ENCODE assay signal across 19 mouse cellular contexts in the genomic region with DNA sequence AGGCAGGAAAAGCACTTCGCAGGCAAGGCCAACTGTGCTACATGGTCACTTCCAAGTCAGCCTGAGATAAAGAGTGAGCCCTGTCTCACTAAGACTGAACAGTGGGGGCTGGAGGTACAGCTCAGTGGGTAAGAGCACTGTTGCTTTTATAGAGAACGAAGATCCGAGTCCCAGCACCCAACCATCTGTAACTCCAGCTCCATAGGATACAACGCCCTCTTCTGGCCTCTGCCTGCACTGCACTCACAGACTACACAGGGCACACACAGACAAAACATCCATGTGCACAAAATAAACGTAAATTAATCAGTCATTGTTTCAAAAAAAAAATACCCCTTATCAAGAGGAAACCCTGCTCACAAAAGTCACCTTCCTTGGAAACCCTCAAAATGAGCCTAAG. TPM values are rescaled to one million over a fixed set of nuclear protein-coding genes. Genes with fewer than 3 reads are reported as not detected.
A peak's percentile ranks its signal among the peaks of the same experiment; 100 is the strongest.
DNase-seq lines count a peak whose midpoint lies in the region; ATAC-seq and TF ChIP-seq lines count a peak whose summit lies in the region.
"Had no signal": no experiment of that assay in that cellular context is flagged by ENCODE, and none has a peak within 500 bp of the region (broad histone marks: within the 10 kb centered on the region; RNA-seq: fewer than 3 reads in every experiment).

No protein-coding gene starts in this region.

- no peak overlapping the region for H3K4me3 ChIP-seq in intestine, postnatal 0 days (ENCODE audit: low read depth, low read length)
- no peak overlapping the region for H3K4me3 ChIP-seq in intestine, embryonic 15.5 days (replicated peaks)
- no peak overlapping the region for H3K4me3 ChIP-seq in testis, adult 2 months (ENCODE audit: control insufficient read depth, low read depth, low read length)
- no peak overlapping the region for H3K4me3 ChIP-seq in bone marrow macrophage, adult 2 months (ENCODE audit: insufficient read depth, low read length)
- H3K4me3 ChIP-seq: embryonic facial prominence, embryonic 10.5 days; forebrain, embryonic 12.5 days; heart, embryonic 12.5 days; lung, embryonic 15.5 days; neural tube, embryonic 12.5 days had no signal

- no peak overlapping the region for H3K27ac ChIP-seq in intestine, postnatal 0 days (ENCODE audit: low read depth, low read length)
- no peak overlapping the region for H3K27ac ChIP-seq in intestine, embryonic 15.5 days
- H3K27ac ChIP-seq in testis, adult 2 months (ENCODE audit: control insufficient read depth, insufficient read depth, low read depth, low read length), result no peak overlapping the region
- no peak overlapping the region for H3K27ac ChIP-seq in bone marrow macrophage, adult 2 months (ENCODE audit: insufficient read depth, low read depth, low read length)
- H3K27ac ChIP-seq: embryonic facial prominence, embryonic 10.5 days; forebrain, embryonic 12.5 days; hindbrain, embryonic 14.5 days; lung, embryonic 15.5 days; neural tube, embryonic 12.5 days had no signal

- H3K36me3 ChIP-seq in intestine, postnatal 0 days (ENCODE audit: control insufficient read depth, insufficient read depth), result peaks cover 76% of the 10 kb centered on the region
- peaks cover 24% of the 10 kb centered on the region for H3K36me3 ChIP-seq in intestine, embryonic 15.5 days
- no peaks in the 10 kb centered on the region for H3K36me3 ChIP-seq in testis, adult 2 months (ENCODE audit: control insufficient read depth, insufficient read depth, low read length)

- TF ChIP-seq CTCF in intestine, postnatal 0 days (IDR thresholded peaks at IDR 0.05; ENCODE audit: low read depth), result 0 out of 2 replicates have a peak, but pooled peaks have one; percentile 8
- peak; percentile 25; the same call in 1 of the 2 replicates for TF ChIP-seq CTCF in testis, adult 2 months (IDR thresholded peaks at IDR 0.05; ENCODE audit: control insufficient read depth, insufficient read depth, insufficient replicate concordance, low read depth, low read length)
- TF ChIP-seq CTCF in bone marrow macrophage, adult 2 months (IDR thresholded peaks at IDR 0.05; ENCODE audit: low read depth, low read length), result 0 out of 2 replicates have a peak, but pooled peaks have one; percentile 35

- H3K9me3 ChIP-seq in intestine, postnatal 0 days (ENCODE audit: control insufficient read depth), result no peaks in the 10 kb centered on the region
- no peaks in the 10 kb centered on the region for H3K9me3 ChIP-seq in intestine, embryonic 15.5 days
- H3K9me3 ChIP-seq: embryonic facial prominence, embryonic 10.5 days; forebrain, embryonic 12.5 days; lung, embryonic 15.5 days; neural tube, embryonic 12.5 days had no signal

- H3K9ac ChIP-seq in intestine, postnatal 0 days (ENCODE audit: low read depth, low read length), result no peak overlapping the region
- no peak overlapping the region for H3K9ac ChIP-seq in intestine, embryonic 15.5 days
- H3K9ac ChIP-seq: forebrain, embryonic 12.5 days; heart, embryonic 12.5 days; hindbrain, embryonic 14.5 days; lung, embryonic 15.5 days; neural tube, embryonic 12.5 days had no signal

- no peak for ATAC-seq in intestine, postnatal 0 days
- ATAC-seq in intestine, embryonic 15.5 days, result no peak
- ATAC-seq: intestine, embryonic 16.5 days had no signal

- no peak for TF ChIP-seq POLR2A in testis, adult 2 months (IDR thresholded peaks at IDR 0.05; ENCODE audit: control insufficient read depth, low read depth, low read length)
- no peak for TF ChIP-seq POLR2A in bone marrow macrophage, adult 2 months (IDR thresholded peaks at IDR 0.05; ENCODE audit: borderline replicate concordance, low read depth, low read length)

- H3K27me3 ChIP-seq in intestine, postnatal 0 days (replicated peaks; ENCODE audit: control insufficient read depth, insufficient read depth, low read length), result no peaks in the 10 kb centered on the region
- H3K27me3 ChIP-seq in intestine, embryonic 15.5 days (replicated peaks), result no peaks in the 10 kb centered on the region
- H3K27me3 ChIP-seq in testis, adult 2 months (ENCODE audit: control insufficient read depth, insufficient read depth, low read length), result no peaks in the 10 kb centered on the region
- H3K27me3 ChIP-seq: forebrain, embryonic 12.5 days; heart, embryonic 12.5 days; lung, embryonic 15.5 days; neural tube, embryonic 12.5 days had no signal

- no peaks in the 10 kb centered on the region for H3K4me1 ChIP-seq in intestine, postnatal 0 days (replicated peaks; ENCODE audit: control insufficient read depth, insufficient read depth, low read length)
- no peaks in the 10 kb centered on the region for H3K4me1 ChIP-seq in intestine, embryonic 15.5 days (replicated peaks)
- peaks cover 4% of the 10 kb centered on the region for H3K4me1 ChIP-seq in testis, adult 2 months (ENCODE audit: control insufficient read depth, insufficient read depth, low read length)
- peaks cover 3% of the 10 kb centered on the region; the same call in 1 of the 2 replicates for H3K4me1 ChIP-seq in bone marrow macrophage, adult 2 months (ENCODE audit: control insufficient read depth, insufficient read depth, low read length)
- H3K4me1 ChIP-seq: embryonic facial prominence, embryonic 10.5 days; forebrain, embryonic 12.5 days; heart, embryonic 12.5 days; lung, embryonic 15.5 days; neural tube, embryonic 12.5 days had no signal

- DNase-seq in testis, postnatal 14 days (ENCODE audit: low spot score), result no peak
- DNase-seq in natural killer cell, adult 2 months (ENCODE audit: low spot score in 2 of 2), result no peak
- no peak for DNase-seq in frontal cortex, postnatal 36 days (ENCODE audit: low spot score in 2 of 2)
- DNase-seq: cerebellum, adult 9-10 months; gastrocnemius, postnatal 10 days; kidney, postnatal 10 days; thymus, postnatal 25 days had no signal

- H3K4me2 ChIP-seq in intestine, postnatal 0 days (replicated peaks; ENCODE audit: low read depth), result no peak overlapping the region
- no peak overlapping the region for H3K4me2 ChIP-seq in intestine, embryonic 15.5 days (replicated peaks)
- H3K4me2 ChIP-seq: forebrain, embryonic 12.5 days; heart, embryonic 12.5 days; hindbrain, embryonic 14.5 days; lung, embryonic 15.5 days; midbrain, embryonic 11.5 days; neural tube, embryonic 12.5 days had no signal

- 92% methylated on average over 5 of the region's 5 CpGs for WGBS in intestine, postnatal 0 days
- 94% methylated on average over 5 of the region's 5 CpGs for WGBS in intestine, embryonic 15.5 days

RNA-seq across cellular contexts. Expression of a gene that starts 28.4 kb away (rescaled TPM):
- 87.5 and 87.6 TPM in 2 replicates for polyA plus RNA-seq in intestine, postnatal 0 days (2015; fragmentation: Nextera tagmentation; extraction: Ambion mirVana)
- 124 and 128 TPM in 2 replicates for polyA plus RNA-seq in intestine, embryonic 15.5 days (2015; fragmentation: Nextera tagmentation; extraction: Ambion mirVana)
- polyA plus RNA-seq in testis, adult 2 months (2012; rRNA removed), result 50.0 and 58.3 TPM in 2 replicates
- 39.7 and 54.2 TPM in 2 replicates for polyA plus RNA-seq in bone marrow macrophage, adult 2 months (2012; ENCODE audit: insufficient read depth, insufficient read length, missing spikeins)

RNA-seq across cellular contexts. Expression of a gene that starts 28.7 kb away (rescaled TPM):
- polyA plus RNA-seq in intestine, postnatal 0 days (2015; fragmentation: Nextera tagmentation; extraction: Ambion mirVana), result 58.7 and 61.9 TPM in 2 replicates
- polyA plus RNA-seq in intestine, embryonic 15.5 days (2015; fragmentation: Nextera tagmentation; extraction: Ambion mirVana), result 28.2 and 32.5 TPM in 2 replicates
- polyA plus RNA-seq in testis, adult 2 months (2012; rRNA removed), result 4.8 and 6.5 TPM in 2 replicates
- 16.3 and 17.0 TPM in 2 replicates for polyA plus RNA-seq in bone marrow macrophage, adult 2 months (2012; ENCODE audit: insufficient read depth, insufficient read length, missing spikeins)

RNA-seq across cellular contexts. Expression of a gene that starts 36.3 kb away (rescaled TPM):
- polyA plus RNA-seq in intestine, postnatal 0 days (2015; fragmentation: Nextera tagmentation; extraction: Ambion mirVana), result 15.7 and 16.1 TPM in 2 replicates
- polyA plus RNA-seq in intestine, embryonic 15.5 days (2015; fragmentation: Nextera tagmentation; extraction: Ambion mirVana), result 55.0 and 59.7 TPM in 2 replicates
- 34.5 and 41.8 TPM in 2 replicates for polyA plus RNA-seq in testis, adult 2 months (2012; rRNA removed)
- 35.1 and 36.9 TPM in 2 replicates for polyA plus RNA-seq in bone marrow macrophage, adult 2 months (2012; ENCODE audit: insufficient read depth, insufficient read length, missing spikeins)

RNA-seq across cellular contexts. Expression of a gene that starts 36.9 kb away (rescaled TPM):
- polyA plus RNA-seq in intestine, postnatal 0 days (2015; fragmentation: Nextera tagmentation; extraction: Ambion mirVana), result 75.1 and 78.8 TPM in 2 replicates
- 89.5 and 91.2 TPM in 2 replicates for polyA plus RNA-seq in intestine, embryonic 15.5 days (2015; fragmentation: Nextera tagmentation; extraction: Ambion mirVana)
- polyA plus RNA-seq in testis, adult 2 months (2012; rRNA removed), result 154 and 181 TPM in 2 replicates
- 135 and 136 TPM in 2 replicates for polyA plus RNA-seq in bone marrow macrophage, adult 2 months (2012; ENCODE audit: insufficient read depth, insufficient read length, missing spikeins)
